Mouse (Mus musculus): ENCODE measurements around the gene Adamtsl4.

DNA sequence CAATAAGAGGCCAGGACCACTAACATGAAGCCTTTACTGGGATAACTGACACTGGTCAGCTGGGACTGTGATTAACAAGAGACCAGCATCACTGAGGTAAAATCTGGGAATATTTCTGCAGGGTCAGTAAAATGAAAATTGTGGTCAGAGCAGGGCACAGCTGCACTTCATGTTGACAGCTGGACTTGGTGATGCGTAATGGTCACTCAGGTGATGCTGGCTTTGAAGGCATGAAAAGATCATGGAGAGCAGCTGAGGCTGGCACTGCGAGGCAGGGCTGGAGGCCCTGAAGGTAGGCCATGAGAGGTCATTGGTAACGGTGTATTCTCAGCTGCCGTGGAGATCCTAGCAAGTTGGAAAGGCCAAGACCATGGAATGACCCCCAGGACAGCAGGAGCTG lies 10.6 kb upstream of the Adamtsl4 start:
- TF ChIP-seq POLR2A (IDR thresholded peaks at IDR 0.05; ENCODE audit: insufficient read depth, low read depth, low read length), result no peak
- no peak for TF ChIP-seq CTCF (IDR thresholded peaks at IDR 0.05; ENCODE audit: insufficient read depth, low read depth, low read length)

Measured in olfactory bulb, adult 2 months (tissue).